Mouse (Mus musculus) adrenal gland, postnatal 14 days (tissue): ENCODE results near the gene Sbno2. TPM values are rescaled to one million over a fixed set of nuclear protein-coding genes. Genes with fewer than 3 reads are reported as not detected.

Experiments
- DNase-seq: peaks from one replicate; pipeline ENCODE4 v3.0.0; 2021; ENCODE audit warnings: mixed read lengths
- total RNA-seq: library from RNA; stranded (reverse); gene quantifications from 2 replicates; pipeline ENCODE4 v1.2.3, GENCODE M21; 2021

The Sbno2 gene
- total RNA-seq, 1 experiment from 2014 or later, result 52.9 TPM

GRCm38 (mm10) chr10:80017771-80018170 lies 87.6 kb downstream of the Sbno2 start:
- no peak for DNase-seq

- DNase-seq, result peak; percentile 73
Observed at GRCm38 (mm10) chr10:80017361-80017760, 88.0 kb downstream of the Sbno2 start.

DNA sequence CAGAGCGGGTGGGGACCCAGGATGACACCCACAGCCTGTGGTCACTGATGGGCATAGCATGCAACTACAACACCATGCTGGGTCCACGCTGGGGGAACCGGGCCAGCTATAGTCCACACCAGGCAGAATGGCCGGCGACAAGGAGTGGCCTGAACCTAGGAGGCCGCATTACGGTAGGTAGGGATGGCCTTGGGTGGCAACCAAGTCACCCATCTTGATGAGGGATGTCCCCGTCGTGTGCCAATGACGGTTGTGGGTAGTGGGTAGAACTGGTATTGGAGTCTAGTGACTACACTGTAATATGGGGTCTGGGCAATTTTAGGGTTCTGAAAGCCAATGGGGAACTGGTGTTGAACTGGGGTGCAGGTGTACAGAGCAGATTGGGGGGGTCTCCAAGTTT lies 88.4 kb downstream of the Sbno2 start:
- DNase-seq, result no peak

DNA sequence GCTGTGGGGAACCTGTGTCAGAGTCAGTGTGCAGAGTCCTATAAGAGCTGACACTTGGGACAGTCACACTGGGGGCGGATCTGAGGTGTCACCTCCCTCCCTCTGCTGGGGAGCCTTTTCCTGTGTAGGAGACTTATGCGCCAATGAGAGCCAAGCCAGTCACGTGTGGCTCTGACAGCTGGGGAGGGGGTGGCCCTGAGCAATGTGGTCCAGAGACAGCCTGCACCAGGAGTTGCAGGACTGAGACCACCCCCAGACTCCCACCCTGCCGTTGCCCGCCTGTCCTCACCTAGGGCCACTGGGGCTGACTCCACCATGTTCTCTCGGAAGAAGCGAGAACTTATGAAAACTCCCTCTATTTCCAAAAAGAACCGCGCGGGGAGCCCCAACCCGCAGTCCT lies 88.9 kb downstream of the Sbno2 start, which contains the start of gene Arhgap45:
TSS of gene Arhgap45 (plus strand) at position 143 of the 400 bp plus-strand sequence.
- DNase-seq, result peak; percentile 48

- DNase-seq, result no peak
Observed at GRCm38 (mm10) chr10:80015583-80015982, 89.8 kb downstream of the Sbno2 start.

GRCm38 (mm10) chr10:80014484-80015290 lies 90.7 kb downstream of the Sbno2 start:
- peak; percentile 53 for DNase-seq

- DNase-seq, result no peak
Observed at GRCm38 (mm10) chr10:80013609-80014008, 91.8 kb downstream of the Sbno2 start.

- DNase-seq, result no peak
Observed at GRCm38 (mm10) chr10:80011740-80012139, 93.6 kb downstream of the Sbno2 start.

Other genes with a start within 250 kb of the Sbno2 start
- gene Prtn3, start 231.1 kb downstream of the Sbno2 start, total RNA-seq, result 1.0 TPM in 1 of 2 replicates, not detected in the other
- gene Plppr3, start 230.9 kb downstream of the Sbno2 start, total RNA-seq, result 0.93 and 2.2 TPM in 2 replicates
- gene Elane, start 219.3 kb downstream of the Sbno2 start, total RNA-seq, result 0.70 TPM in 1 of 2 replicates, not detected in the other
- gene Cfd, start 214.7 kb downstream of the Sbno2 start, total RNA-seq, result 561 and 750 TPM in 2 replicates
- 32.0 and 38.4 TPM in 2 replicates for gene Med16, start 196.6 kb downstream of the Sbno2 start, total RNA-seq
- gene Gm26602, start 194.7 kb downstream of the Sbno2 start, total RNA-seq, result not detected in 2 replicates
- 0.98 and 1.5 TPM in 2 replicates for gene Kiss1r, start 188.6 kb downstream of the Sbno2 start, total RNA-seq
- gene R3hdm4, start 184.4 kb downstream of the Sbno2 start, total RNA-seq, result 75.8 and 82.8 TPM in 2 replicates
- gene Arid3a, start 178.5 kb downstream of the Sbno2 start, total RNA-seq, result 5.9 and 6.9 TPM in 2 replicates
- 30.3 and 36.6 TPM in 2 replicates for gene Wdr18, start 145.4 kb downstream of the Sbno2 start, total RNA-seq
- not detected in 2 replicates for gene Grin3b, start 134.9 kb downstream of the Sbno2 start, total RNA-seq
- gene Tmem259, start 121.2 kb downstream of the Sbno2 start, total RNA-seq, result 141 and 157 TPM in 2 replicates
- 40.2 and 55.9 TPM in 2 replicates for gene Cnn2, start 117.0 kb downstream of the Sbno2 start, total RNA-seq
- gene Abca7, start 109.1 kb downstream of the Sbno2 start, total RNA-seq, result 18.7 and 20.7 TPM in 2 replicates
- gene Arhgap45, start 88.9 kb downstream of the Sbno2 start, total RNA-seq, result 6.3 and 27.9 TPM in 2 replicates
- 98.8 and 108 TPM in 2 replicates for gene Polr2e, start 65.8 kb downstream of the Sbno2 start, total RNA-seq
- gene Gpx4, start 58.4 kb downstream of the Sbno2 start, total RNA-seq, result 1,329 and 1,354 TPM in 2 replicates
- 138 and 147 TPM in 2 replicates for gene Stk11, start 10.2 kb upstream of the Sbno2 start, total RNA-seq
- 920 and 980 TPM in 2 replicates for gene Atp5d, start 33.1 kb upstream of the Sbno2 start, total RNA-seq
- 69.9 and 137 TPM in 2 replicates for gene Cbarp, start 35.3 kb upstream of the Sbno2 start, total RNA-seq
- 114 and 140 TPM in 2 replicates for gene Midn, start 42.7 kb upstream of the Sbno2 start, total RNA-seq
- gene Cirbp, start 60.4 kb upstream of the Sbno2 start, total RNA-seq, result 67.6 and 106 TPM in 2 replicates
- gene 1600002K03Rik, start 67.4 kb upstream of the Sbno2 start, total RNA-seq, result 8.6 and 9.5 TPM in 2 replicates
- 3.1 and 3.9 TPM in 2 replicates for gene Efna2, start 73.9 kb upstream of the Sbno2 start, total RNA-seq
- gene Mum1, start 120.9 kb upstream of the Sbno2 start, total RNA-seq, result 23.8 and 29.9 TPM in 2 replicates
- gene Ndufs7, start 143.6 kb upstream of the Sbno2 start, total RNA-seq, result 426 and 463 TPM in 2 replicates
- 138 and 192 TPM in 2 replicates for gene Gamt, start 155.4 kb upstream of the Sbno2 start, total RNA-seq
- gene Dazap1, start 155.9 kb upstream of the Sbno2 start, total RNA-seq, result 92.9 and 115 TPM in 2 replicates
- gene Rps15, start 186.9 kb upstream of the Sbno2 start, total RNA-seq, result 1,072 and 1,285 TPM in 2 replicates
- gene Apc2, start 190.4 kb upstream of the Sbno2 start, total RNA-seq, result 1.5 and 4.4 TPM in 2 replicates
- gene 2310011J03Rik, start 215.0 kb upstream of the Sbno2 start, total RNA-seq, result 26.9 and 27.9 TPM in 2 replicates
- 3.9 and 4.7 TPM in 2 replicates for gene Pcsk4, start 223.9 kb upstream of the Sbno2 start, total RNA-seq
- 16.0 and 45.2 TPM in 2 replicates for gene Reep6, start 224.4 kb upstream of the Sbno2 start, total RNA-seq
- gene Adamtsl5, start 242.8 kb upstream of the Sbno2 start, total RNA-seq, result 8.4 and 10.9 TPM in 2 replicates